Comparison of ENCODE assay signal across 25 mouse cellular contexts in the genomic region with DNA sequence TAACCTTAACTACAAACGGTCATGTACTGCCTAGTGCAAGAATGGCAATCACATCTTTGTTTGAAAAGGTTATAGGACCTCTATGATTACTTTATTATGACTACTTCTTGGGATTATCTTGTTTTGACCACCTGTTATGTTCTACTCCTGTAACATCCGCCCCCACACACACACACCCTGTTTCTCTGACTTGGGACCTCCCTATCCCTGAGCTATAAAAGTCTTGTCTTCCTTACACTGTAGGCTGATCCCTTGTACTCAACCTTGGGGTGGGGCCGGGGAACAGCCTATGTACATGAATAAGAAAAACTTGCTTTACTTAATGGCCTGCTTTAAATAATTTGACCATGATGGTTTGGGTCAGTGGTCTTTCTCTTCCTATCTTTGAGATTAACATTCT.
"Had no signal": no experiment of that assay in that cellular context is flagged by ENCODE, and none has a peak within 500 bp of the region (broad histone marks: within the 10 kb centered on the region; RNA-seq: fewer than 3 reads in every experiment).

No protein-coding gene starts in this region.

- DNase-seq: gastrocnemius, postnatal 14 days; gastrocnemius, postnatal 36 days; heart, postnatal 14 days; heart, postnatal 36 days; kidney, adult 11 months; kidney, adult 2 months; kidney, postnatal 14 days; layer of hippocampus, postnatal 36 days; left cerebral cortex, postnatal 4 days had no signal

- H3K9ac ChIP-seq: heart, embryonic 13.5 days; heart, embryonic 15.5 days; hindbrain, embryonic 13.5 days; hindbrain, embryonic 15.5 days; kidney, embryonic 15.5 days; limb, embryonic 13.5 days; limb, embryonic 15.5 days; liver, embryonic 12.5 days; liver, embryonic 14.5 days had no signal

- H3K4me2 ChIP-seq: heart, embryonic 11.5 days; heart, embryonic 13.5 days; heart, embryonic 15.5 days; hindbrain, embryonic 13.5 days; hindbrain, embryonic 15.5 days; kidney, embryonic 15.5 days; limb, embryonic 13.5 days; limb, embryonic 15.5 days; liver, embryonic 12.5 days had no signal

- H3K27ac ChIP-seq: heart, adult 2 months; heart, embryonic 13.5 days; heart, embryonic 15.5 days; hindbrain, embryonic 13.5 days; hindbrain, embryonic 15.5 days; hindbrain, postnatal 0 days; kidney, embryonic 15.5 days; kidney, postnatal 0 days; layer of hippocampus, adult 2 months; left cerebral cortex, adult 2 months; limb, embryonic 13.5 days; limb, embryonic 15.5 days; liver, embryonic 12.5 days; liver, embryonic 14.5 days had no signal

- ATAC-seq: forebrain, embryonic 16.5 days; hindbrain, postnatal 0 days; liver, embryonic 12.5 days had no signal

- H3K4me1 ChIP-seq: limb, embryonic 15.5 days; liver, embryonic 12.5 days had no signal

- H3K27me3 ChIP-seq: heart, embryonic 13.5 days; heart, embryonic 15.5 days; hindbrain, embryonic 13.5 days; hindbrain, embryonic 15.5 days; kidney, embryonic 15.5 days; limb, embryonic 13.5 days; limb, embryonic 15.5 days; liver, embryonic 12.5 days had no signal

- H3K9me3 ChIP-seq: heart, embryonic 13.5 days; heart, embryonic 15.5 days; hindbrain, embryonic 13.5 days; hindbrain, embryonic 15.5 days; kidney, embryonic 15.5 days; limb, embryonic 13.5 days; limb, embryonic 15.5 days; liver, embryonic 12.5 days had no signal

- H3K36me3 ChIP-seq: heart, embryonic 13.5 days; heart, embryonic 15.5 days; hindbrain, embryonic 13.5 days; hindbrain, embryonic 15.5 days; kidney, embryonic 15.5 days; limb, embryonic 13.5 days; limb, embryonic 15.5 days; liver, embryonic 12.5 days had no signal

- H3K4me3 ChIP-seq: heart, adult 2 months; heart, embryonic 13.5 days; heart, embryonic 15.5 days; hindbrain, embryonic 13.5 days; hindbrain, embryonic 15.5 days; kidney, embryonic 15.5 days; layer of hippocampus, adult 2 months; left cerebral cortex, adult 2 months; limb, embryonic 13.5 days; limb, embryonic 15.5 days; liver, embryonic 12.5 days had no signal
